Mouse (Mus musculus): ENCODE measurements at regions not wholly inside any gene's neighbourhood (a gene's known extent, or its start where the extent isn't known, plus 50 kb on each side); places are given as distances from the start of the nearest gene placed in this dataset.

DNA sequence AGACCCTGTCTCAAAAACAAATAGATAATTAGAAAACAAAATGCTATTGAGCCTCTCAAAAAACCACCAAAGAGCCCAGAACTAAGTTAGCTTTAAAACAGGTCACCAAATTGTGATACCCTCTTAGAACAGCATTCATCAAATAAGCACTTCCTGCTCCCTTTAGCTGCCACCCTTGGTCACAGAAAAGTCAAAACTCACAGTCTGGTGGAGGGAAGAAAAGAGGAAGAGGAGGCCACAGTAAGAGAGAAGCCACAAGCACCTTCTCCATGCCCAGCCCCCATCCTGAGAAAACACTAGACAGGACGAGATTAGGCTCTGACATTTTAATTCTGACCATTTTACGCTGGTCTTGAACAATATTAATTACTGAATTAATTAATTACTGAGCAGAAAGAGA lies 120.2 kb upstream of the Magi3 start:
- Histone ChIP-seq H3K79me2 (ENCODE audit: control insufficient read depth, insufficient read depth, low read length, poor library complexity) (no peaks in the 10 kb centered on the region), H3K9ac (ENCODE audit: control insufficient read depth, low read depth, low read length, poor library complexity, severe bottlenecking) (no peak overlapping the region), H3K9me3 (replicated peaks; ENCODE audit: insufficient read depth, low read length) (no peaks in the 10 kb centered on the region), H3K27ac (ENCODE audit: control insufficient read depth, low read depth, low read length) (no peak overlapping the region), H3K4me3 (ENCODE audit: control insufficient read depth in 1 of 2, insufficient read depth in 1 of 2, low read depth in 2 of 2, low read length in 2 of 2) (no peak overlapping the region), H3K27me3 (ENCODE audit: control insufficient read depth in 1 of 2, insufficient read depth in 2 of 2, low read length in 2 of 2) (no peaks in the 10 kb centered on the region), H3K4me1 (ENCODE audit: control insufficient read depth in 1 of 2, insufficient read depth in 2 of 2, low read length in 2 of 2) (no peaks in the 10 kb centered on the region), H3K36me3 (ENCODE audit: control insufficient read depth in 1 of 2, insufficient read depth in 2 of 2, low read length in 2 of 2) (no peaks in the 10 kb centered on the region)
- DNase-seq (ENCODE audit: low read depth, low spot score): peak; percentile 4
- no peak for TF ChIP-seq CTCF (IDR thresholded peaks at IDR 0.05 in 2 of 3, conservative IDR thresholded peaks at IDR 0.05 in 1 of 3; ENCODE audit: control insufficient read depth in 1 of 3, insufficient read depth in 1 of 3, low read depth in 2 of 3, low read length in 3 of 3, poor library complexity in 1 of 3, severe bottlenecking in 1 of 3)
- TF ChIP-seq MAX (IDR thresholded peaks at IDR 0.05; ENCODE audit: low read length): no peak
- TF ChIP-seq ZKSCAN1 (IDR thresholded peaks at IDR 0.05; ENCODE audit: low read depth, low read length): no peak
- no peak for TF ChIP-seq USF2 (IDR thresholded peaks at IDR 0.05; ENCODE audit: borderline replicate concordance in 1 of 2, insufficient read depth in 1 of 2, low read depth in 1 of 2, low read length in 2 of 2)
- TF ChIP-seq CHD1 (IDR thresholded peaks at IDR 0.05; ENCODE audit: low read depth, low read length): no peak
- TF ChIP-seq GATA1 (IDR thresholded peaks at IDR 0.05; ENCODE audit: low read depth, low read length): no peak
- no peak for TF ChIP-seq MEF2A (IDR thresholded peaks at IDR 0.05; ENCODE audit: extremely low read depth, insufficient replicate concordance, low read depth, low read length, poor library complexity, severe bottlenecking)
- no peak for TF ChIP-seq MYC (IDR thresholded peaks at IDR 0.05; ENCODE audit: low read depth, low read length)
- no peak for TF ChIP-seq TCF12 (IDR thresholded peaks at IDR 0.05; ENCODE audit: low read depth, low read length)
- no peak for TF ChIP-seq SIN3A (IDR thresholded peaks at IDR 0.05; ENCODE audit: low read length)
- TF ChIP-seq SMC3 (IDR thresholded peaks at IDR 0.05; ENCODE audit: low read depth, low read length): no peak
- no peak for TF ChIP-seq MAZ (IDR thresholded peaks at IDR 0.05; ENCODE audit: low read depth, low read length)
- TF ChIP-seq ELF1 (IDR thresholded peaks at IDR 0.05; ENCODE audit: low read depth, low read length): no peak

- Histone ChIP-seq H3K4me3 (ENCODE audit: control insufficient read depth in 1 of 2, insufficient read depth in 1 of 2, low read depth in 2 of 2, low read length in 2 of 2) (no peak overlapping the region), H3K27me3 (ENCODE audit: control insufficient read depth in 1 of 2, insufficient read depth in 2 of 2, low read length in 2 of 2) (no peaks in the 10 kb centered on the region; a peak in 1 of 4 replicates), H3K9me3 (replicated peaks; ENCODE audit: insufficient read depth, low read length) (no peaks in the 10 kb centered on the region), H3K27ac (ENCODE audit: control insufficient read depth, low read depth, low read length) (no peak overlapping the region), H3K9ac (ENCODE audit: control insufficient read depth, low read depth, low read length, poor library complexity, severe bottlenecking) (no peak overlapping the region), H3K36me3 (ENCODE audit: control insufficient read depth in 1 of 2, insufficient read depth in 2 of 2, low read length in 2 of 2) (no peaks in the 10 kb centered on the region), H3K4me1 (ENCODE audit: control insufficient read depth in 1 of 2, insufficient read depth in 2 of 2, low read length in 2 of 2) (no peaks in the 10 kb centered on the region), H3K79me2 (ENCODE audit: control insufficient read depth, insufficient read depth, low read length, poor library complexity) (no peaks in the 10 kb centered on the region)
- TF ChIP-seq SMC3 (IDR thresholded peaks at IDR 0.05; ENCODE audit: low read depth, low read length) (no peak), MYB (IDR thresholded peaks at IDR 0.05; ENCODE audit: low read depth, low read length) (no peak)
- no peak for DNase-seq (ENCODE audit: low read depth, low spot score)
Measured at GRCm38 (mm10) chr3:104336867-104337266, 116.7 kb upstream of the Magi3 start.

GRCm38 (mm10) chr3:104336308-104336707 lies 116.1 kb upstream of the Magi3 start:
- Histone ChIP-seq H3K9me3 (replicated peaks; ENCODE audit: insufficient read depth, low read length) (no peaks in the 10 kb centered on the region), H3K4me1 (ENCODE audit: control insufficient read depth in 1 of 2, insufficient read depth in 2 of 2, low read length in 2 of 2) (no peaks in the 10 kb centered on the region), H3K36me3 (ENCODE audit: control insufficient read depth in 1 of 2, insufficient read depth in 2 of 2, low read length in 2 of 2) (no peaks in the 10 kb centered on the region), H3K27me3 (ENCODE audit: control insufficient read depth in 1 of 2, insufficient read depth in 2 of 2, low read length in 2 of 2) (no peaks in the 10 kb centered on the region; a peak in 1 of 4 replicates), H3K9ac (ENCODE audit: control insufficient read depth, low read depth, low read length, poor library complexity, severe bottlenecking) (no peak overlapping the region), H3K79me2 (ENCODE audit: control insufficient read depth, insufficient read depth, low read length, poor library complexity) (no peaks in the 10 kb centered on the region), H3K27ac (ENCODE audit: control insufficient read depth, low read depth, low read length) (no peak overlapping the region), H3K4me3 (ENCODE audit: control insufficient read depth in 1 of 2, insufficient read depth in 1 of 2, low read depth in 2 of 2, low read length in 2 of 2) (no peak overlapping the region)
- no peak for TF ChIP-seq POLR2AphosphoS5 (IDR thresholded peaks at IDR 0.05; ENCODE audit: borderline replicate concordance, low read depth, low read length)
- no peak for TF ChIP-seq TBP (IDR thresholded peaks at IDR 0.05; ENCODE audit: low read depth, low read length)
- no peak for TF ChIP-seq UBTF (IDR thresholded peaks at IDR 0.05; ENCODE audit: borderline replicate concordance, insufficient read depth, low read depth, low read length)
- TF ChIP-seq MAZ (IDR thresholded peaks at IDR 0.05; ENCODE audit: low read depth, low read length): no peak
- TF ChIP-seq CHD2 (IDR thresholded peaks at IDR 0.05; ENCODE audit: low read length): no peak
- TF ChIP-seq MAFK (IDR thresholded peaks at IDR 0.05; ENCODE audit: borderline replicate concordance, low read depth, low read length): no peak
- TF ChIP-seq CTCF (IDR thresholded peaks at IDR 0.05 in 2 of 3, conservative IDR thresholded peaks at IDR 0.05 in 1 of 3; ENCODE audit: control insufficient read depth in 1 of 3, insufficient read depth in 1 of 3, low read depth in 2 of 3, low read length in 3 of 3, poor library complexity in 1 of 3, severe bottlenecking in 1 of 3): no peak
- DNase-seq (ENCODE audit: low read depth, low spot score): no peak

Measured in MEL (cell line).